Mouse (Mus musculus) heart, embryonic 11.5 days (tissue): ENCODE measurements at regions not wholly inside any gene's neighbourhood (a gene's known extent, or its start where the extent isn't known, plus 50 kb on each side); places are given as distances from the start of the nearest gene placed in this dataset.

Experiments
- ATAC-seq: fragments of 200-750 bp; cut with Nextera tagmentation; replicated peaks from 2 replicates; pipeline ENCODE4 v1.8.0; 2017; ENCODE audit warnings: moderate library complexity; ENCODE audit not compliant: insufficient number of reproducible peaks, low FRiP score, low TSS enrichment
- H3K27ac ChIP-seq: fragments of 300-500 bp; sonication (generic); 2 replicates; pipeline ENCODE4 v1.5.1; 2014; ENCODE audit warnings: mild to moderate bottlenecking, low read depth, low read length
- H3K27me3 ChIP-seq: fragments of 300-500 bp; sonication (generic); 2 replicates; pipeline ENCODE4 v1.6.1; 2014; ENCODE audit warnings: mild to moderate bottlenecking, low read length, mixed read lengths; ENCODE audit not compliant: control insufficient read depth, insufficient read depth
- H3K36me3 ChIP-seq: fragments of 300-500 bp; sonication (generic); 2 replicates; pipeline ENCODE4 v1.6.1; 2014; ENCODE audit warnings: mild to moderate bottlenecking, low read length, moderate library complexity, mixed read lengths; ENCODE audit not compliant: control insufficient read depth, insufficient read depth
- H3K4me1 ChIP-seq: fragments of 300-500 bp; sonication (generic); 2 replicates; pipeline ENCODE4 v1.6.1; 2014; ENCODE audit warnings: low read length; ENCODE audit not compliant: control insufficient read depth, insufficient read depth
- H3K4me2 ChIP-seq: fragments of 300-500 bp; sonication (generic); 2 replicates; pipeline ENCODE4 v1.6.1; 2014; ENCODE audit warnings: mild to moderate bottlenecking, moderate library complexity
- H3K4me3 ChIP-seq: fragments of 300-500 bp; sonication (generic); 2 replicates; pipeline ENCODE4 v1.5.1; 2014; ENCODE audit warnings: low read depth, low read length
- H3K9ac ChIP-seq: fragments of 300-500 bp; sonication (generic); 2 replicates; pipeline ENCODE4 v1.6.1; 2014; ENCODE audit warnings: mild to moderate bottlenecking, low read depth, low read length, moderate library complexity
- H3K9me3 ChIP-seq: fragments of 300-500 bp; sonication (generic); replicated peaks from 2 replicates; pipeline ENCODE4 v1.6.1; 2016; ENCODE audit warnings: low read length; ENCODE audit not compliant: control insufficient read depth
- WGBS: fragments of 180-500 bp; shearing (Covaris S2); extraction: QIAGEN DNeasy Blood & Tissue Kit; methylation state at CpG from one replicate; pipeline ENCODE4 v1.1.7; 2014; ENCODE audit not compliant: insufficient replicate concordance; 5-methylcytosine and 5-hydroxymethylcytosine counted together

- H3K27ac ChIP-seq, result no peak overlapping the region
- no peak for ATAC-seq
- WGBS, result 81% methylated on average over 2 of the region's 2 CpGs
- no peaks in the 10 kb centered on the region for H3K4me1 ChIP-seq
- H3K4me2 ChIP-seq, result no peak overlapping the region
- no peaks in the 10 kb centered on the region for H3K36me3 ChIP-seq
- no peaks in the 10 kb centered on the region for H3K27me3 ChIP-seq
- H3K9me3 ChIP-seq, result no peaks in the 10 kb centered on the region
- H3K9ac ChIP-seq, result no peak overlapping the region
- H3K4me3 ChIP-seq, result no peak overlapping the region
Observed at GRCm38 (mm10) chr3:60901571-60901970, 101.0 kb upstream of the P2ry1 start.

DNA sequence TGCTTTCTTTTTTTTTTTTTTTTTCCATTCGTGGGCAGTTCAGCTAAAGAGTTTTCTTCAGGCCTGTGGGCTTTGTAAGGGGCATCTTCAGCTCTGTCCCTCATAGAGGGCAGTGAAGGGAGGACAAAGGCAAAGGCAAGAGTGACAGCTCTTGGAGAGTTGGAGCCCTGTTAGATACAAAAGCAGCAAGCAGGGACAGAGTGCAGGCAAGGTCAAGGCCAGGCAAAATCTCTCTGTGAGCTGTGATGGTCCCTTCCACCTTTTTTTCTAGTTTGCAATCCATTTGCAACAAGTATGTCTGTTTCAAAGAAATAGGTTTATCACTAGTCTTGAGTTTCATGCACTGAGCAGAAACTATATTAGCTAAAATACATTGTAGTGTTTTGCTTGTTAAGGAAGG lies 86.2 kb upstream of the P2ry1 start:
- ATAC-seq, result no peak
- no peak overlapping the region for H3K9ac ChIP-seq
- no peak overlapping the region for H3K4me3 ChIP-seq
- no peaks in the 10 kb centered on the region for H3K4me1 ChIP-seq
- no peaks in the 10 kb centered on the region for H3K36me3 ChIP-seq
- no peak overlapping the region for H3K4me2 ChIP-seq
- H3K27me3 ChIP-seq, result no peaks in the 10 kb centered on the region
- H3K9me3 ChIP-seq, result no peaks in the 10 kb centered on the region
- no peak overlapping the region for H3K27ac ChIP-seq
- WGBS, result 42% methylated on average over 1 of the region's 1 CpGs

DNA sequence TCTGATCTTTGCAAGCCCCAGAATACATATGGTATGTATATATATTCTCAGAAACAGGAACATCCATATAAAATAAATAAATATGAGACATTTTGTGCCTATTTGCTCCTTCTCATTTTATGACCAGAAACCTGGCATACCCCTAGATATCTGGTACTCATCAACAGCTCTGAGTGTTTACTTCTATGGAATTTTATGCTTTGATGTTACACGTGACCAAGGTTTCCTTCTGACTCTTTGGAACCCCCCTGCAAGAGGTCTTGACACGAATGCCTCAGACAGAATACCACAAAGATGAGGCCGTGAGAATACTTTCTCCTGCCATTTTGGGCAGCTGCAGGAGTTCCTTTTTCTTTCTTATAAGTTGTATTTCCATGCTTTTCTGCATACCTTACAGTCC lies 85.3 kb upstream of the P2ry1 start:
- WGBS, result 75% methylated on average over 3 of the region's 3 CpGs
- Histone ChIP-seq H3K4me3 (no peak overlapping the region), H3K4me1 (no peaks in the 10 kb centered on the region), H3K4me2 (no peak overlapping the region), H3K9me3 (no peaks in the 10 kb centered on the region), H3K36me3 (no peaks in the 10 kb centered on the region), H3K27me3 (no peaks in the 10 kb centered on the region), H3K27ac (no peak overlapping the region), H3K9ac (no peak overlapping the region)
- no peak for ATAC-seq

DNA sequence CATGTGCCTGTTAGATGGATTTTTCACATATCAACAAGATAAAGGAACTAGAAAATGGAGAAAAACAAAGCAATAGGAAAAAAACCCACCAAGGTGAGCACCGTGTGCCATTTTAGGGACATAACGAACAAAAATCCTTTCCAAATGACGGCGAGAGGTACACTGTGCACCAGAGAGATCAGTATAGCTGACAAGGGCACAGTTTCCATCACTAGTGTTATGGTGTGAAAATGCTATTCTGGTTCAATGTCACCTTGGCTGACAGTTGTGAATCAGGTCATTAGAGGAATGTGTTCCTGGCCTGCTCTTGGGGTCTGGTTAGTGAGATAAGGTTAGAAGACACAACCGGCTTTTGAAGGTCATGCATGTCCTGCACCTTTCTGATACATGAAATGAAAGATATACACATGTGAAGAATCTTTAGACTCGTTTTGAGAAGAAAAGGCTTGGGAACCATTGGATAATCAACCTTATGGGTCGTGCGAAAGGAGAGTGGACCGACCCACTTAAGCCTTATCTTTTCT lies 76.5 kb upstream of the P2ry1 start:
- no peaks in the 10 kb centered on the region for H3K4me1 ChIP-seq
- no peak overlapping the region for H3K4me2 ChIP-seq
- no peaks in the 10 kb centered on the region for H3K9me3 ChIP-seq
- WGBS, result 70% methylated on average over 9 of the region's 9 CpGs
- no peak overlapping the region for H3K9ac ChIP-seq
- H3K4me3 ChIP-seq, result no peak overlapping the region
- no peak overlapping the region for H3K27ac ChIP-seq
- H3K36me3 ChIP-seq, result no peaks in the 10 kb centered on the region
- H3K27me3 ChIP-seq, result no peaks in the 10 kb centered on the region
- no peak for ATAC-seq

DNA sequence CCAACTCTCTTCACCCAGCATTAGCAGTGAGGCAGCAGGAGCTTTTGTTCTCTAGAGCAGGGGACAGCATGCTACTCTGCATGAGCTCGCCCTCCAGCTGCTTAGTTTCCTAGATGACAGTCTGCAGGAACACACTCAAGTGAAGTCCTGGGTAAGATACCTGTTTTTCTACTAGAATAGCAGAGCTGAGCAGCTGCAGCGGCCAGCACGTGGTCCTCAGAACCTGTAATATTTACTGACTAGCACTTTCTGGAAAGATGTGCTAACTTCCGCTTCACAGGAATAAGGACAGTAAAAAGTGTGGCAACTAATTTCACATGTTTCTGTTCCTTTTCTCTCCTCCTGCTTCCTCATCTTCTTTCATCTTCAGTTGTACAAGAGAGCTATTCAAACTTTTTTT lies 73.7 kb upstream of the P2ry1 start:
- no peak overlapping the region for H3K4me2 ChIP-seq
- no peak overlapping the region for H3K9ac ChIP-seq
- 41% methylated on average over 4 of the region's 4 CpGs for WGBS

GRCm38 (mm10) chr3:60934492-60934891 lies 68.1 kb upstream of the P2ry1 start:
- Histone ChIP-seq H3K4me2 (no peak overlapping the region), H3K36me3 (no peaks in the 10 kb centered on the region), H3K27me3 (no peaks in the 10 kb centered on the region), H3K27ac (no peak overlapping the region), H3K9me3 (no peaks in the 10 kb centered on the region), H3K4me3 (no peak overlapping the region), H3K4me1 (no peaks in the 10 kb centered on the region), H3K9ac (no peak overlapping the region)
- no peak for ATAC-seq
- WGBS, result 87% methylated on average over 1 of the region's 1 CpGs

More for the DNA sequence above, 73.7 kb upstream of the P2ry1 start:
- Histone ChIP-seq H3K27me3 (no peaks in the 10 kb centered on the region), H3K4me3 (no peak overlapping the region), H3K4me1 (no peaks in the 10 kb centered on the region), H3K9me3 (no peaks in the 10 kb centered on the region), H3K36me3 (no peaks in the 10 kb centered on the region), H3K27ac (no peak overlapping the region)
- ATAC-seq, result no peak

GRCm38 (mm10) chr3:60941451-60941850 lies 61.1 kb upstream of the P2ry1 start:
- Histone ChIP-seq H3K4me1 (no peaks in the 10 kb centered on the region), H3K36me3 (no peaks in the 10 kb centered on the region), H3K9ac (no peak overlapping the region), H3K4me2 (no peak overlapping the region), H3K27me3 (no peaks in the 10 kb centered on the region), H3K4me3 (no peak overlapping the region), H3K27ac (no peak overlapping the region), H3K9me3 (no peaks in the 10 kb centered on the region)
- 80% methylated on average over 2 of the region's 2 CpGs for WGBS
- no peak for ATAC-seq

GRCm38 (mm10) chr3:60948897-60949296 lies 53.7 kb upstream of the P2ry1 start:
- ATAC-seq, result no peak
- H3K36me3 ChIP-seq, result no peaks in the 10 kb centered on the region

More at GRCm38 (mm10) chr3:60948897-60949296, 53.7 kb upstream of the P2ry1 start:
- no peak overlapping the region for H3K9ac ChIP-seq
- H3K27ac ChIP-seq, result no peak overlapping the region
- no peaks in the 10 kb centered on the region for H3K27me3 ChIP-seq
- H3K4me2 ChIP-seq, result no peak overlapping the region
- WGBS, result 74% methylated on average over 4 of the region's 4 CpGs
- H3K4me3 ChIP-seq, result no peak overlapping the region
- no peaks in the 10 kb centered on the region for H3K4me1 ChIP-seq
- H3K9me3 ChIP-seq, result no peaks in the 10 kb centered on the region
